Mouse (Mus musculus) testis, adult 2 months (tissue): ENCODE data around the gene Enox1.

Experiments used
- CTCF ChIP-seq: fragments of 200-500 bp; IDR thresholded peaks from 2 replicates; pipeline ENCODE4 v1.5.1; 2012; ENCODE audit warnings: low read depth, mild to moderate bottlenecking, inconsistent platforms, low read length, moderate library complexity; ENCODE audit not compliant: control insufficient read depth, insufficient read depth, insufficient replicate concordance
- POLR2A ChIP-seq: fragments of 200-500 bp; IDR thresholded peaks from 2 replicates; pipeline ENCODE4 v1.6.1; 2012; ENCODE audit warnings: low read depth, mild to moderate bottlenecking, inconsistent platforms, low read length, moderate library complexity; ENCODE audit not compliant: control insufficient read depth

DNA sequence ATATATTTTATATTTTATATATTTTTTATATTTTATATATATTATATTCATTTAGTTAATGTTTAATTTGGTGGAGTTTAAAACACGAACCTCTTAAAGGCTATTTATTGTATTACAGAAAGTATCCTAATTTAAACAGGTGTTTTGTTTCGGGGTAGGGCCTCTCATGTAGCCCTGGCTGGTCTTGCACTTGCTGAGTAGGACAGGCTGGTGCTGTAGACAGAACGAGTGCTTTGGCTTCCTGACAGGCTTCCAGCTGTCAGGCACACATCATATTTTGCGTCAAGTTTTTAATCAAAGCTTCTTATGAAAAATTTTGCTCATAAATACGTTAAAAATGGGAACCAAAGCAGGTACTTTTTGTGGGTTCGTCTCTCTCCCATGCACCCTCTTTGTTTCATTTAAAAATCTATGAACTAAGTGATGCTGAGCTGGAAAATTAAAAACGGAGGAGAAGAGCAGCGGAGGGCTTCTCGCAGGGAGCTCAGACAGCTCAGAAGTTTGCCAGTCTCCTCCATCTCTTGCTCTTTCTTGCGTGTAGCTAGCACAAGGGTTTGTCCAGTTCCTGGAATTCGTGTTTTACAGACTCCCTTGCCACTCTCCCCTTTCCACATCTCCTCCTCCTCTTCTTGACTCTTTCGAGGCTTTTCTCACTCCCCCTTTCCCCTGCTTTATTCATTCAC is 115.8 kb downstream of the Enox1 start:
- TF ChIP-seq CTCF (no peak), POLR2A (no peak)
